Mouse (Mus musculus) MEL (cell line): ENCODE results near the gene Slc22a23. TPM values are rescaled to one million over a fixed set of nuclear protein-coding genes. Genes with fewer than 3 reads are reported as not detected.

Experiments
- DNase-seq: peaks from one replicate; pipeline ENCODE4 v3.0.0; 2011; ENCODE audit warnings: low read depth, low spot score
- H3K27ac ChIP-seq: 2 replicates; pipeline ENCODE4 v1.5.1; 2012; ENCODE audit warnings: low read depth, mild to moderate bottlenecking, control low read depth, low read length, moderate library complexity; ENCODE audit not compliant: control insufficient read depth
- H3K27me3 ChIP-seq, 2 experiments: fragments of 150-350 bp in 1 of 2; sonication (generic) in 1 of 2; 2 replicates each; pipeline ENCODE4 v1.6.1; 2012; ENCODE audit warnings: low read length in 2 of 2, mild to moderate bottlenecking in 2 of 2, improper control_type of control experiment in 1 of 2, moderate library complexity in 1 of 2; ENCODE audit not compliant: insufficient read depth in 2 of 2, control insufficient read depth in 1 of 2
- H3K36me3 ChIP-seq, 2 experiments: 2 replicates each; pipeline ENCODE4 v1.6.1; 2012 to 2014; ENCODE audit warnings: low read length in 2 of 2, improper control_type of control experiment in 1 of 2, inconsistent platforms in 1 of 2, mild to moderate bottlenecking in 1 of 2; ENCODE audit not compliant: insufficient read depth in 2 of 2, control insufficient read depth in 1 of 2
- H3K4me1 ChIP-seq, 2 experiments: fragments of 150-350 bp in 1 of 2; sonication (generic) in 1 of 2; 2 replicates each; pipeline ENCODE4 v1.6.1; 2012; ENCODE audit warnings: low read length in 2 of 2, improper control_type of control experiment in 1 of 2, mild to moderate bottlenecking in 1 of 2; ENCODE audit not compliant: insufficient read depth in 2 of 2, control insufficient read depth in 1 of 2
- H3K4me3 ChIP-seq, 2 experiments: fragments of 150-350 bp in 1 of 2; sonication (generic) in 1 of 2; 2 replicates each; pipeline ENCODE4 v1.5.1; 2012; ENCODE audit warnings: low read depth in 2 of 2, low read length in 2 of 2, mild to moderate bottlenecking in 2 of 2, moderate library complexity in 2 of 2, control low read depth in 1 of 2, improper control_type of control experiment in 1 of 2; ENCODE audit not compliant: control insufficient read depth in 1 of 2, insufficient read depth in 1 of 2
- H3K79me2 ChIP-seq: 2 replicates; pipeline ENCODE4 v1.6.1; 2012; ENCODE audit warnings: mild to moderate bottlenecking, low read length, moderate library complexity; ENCODE audit not compliant: control insufficient read depth, poor library complexity, insufficient read depth
- H3K9ac ChIP-seq: 2 replicates; pipeline ENCODE4 v1.6.1; 2012; ENCODE audit warnings: low read depth, mild to moderate bottlenecking, control low read depth, low read length, moderate library complexity; ENCODE audit not compliant: control insufficient read depth, poor library complexity, severe bottlenecking
- H3K9me3 ChIP-seq: fragments of 150-350 bp; sonication (generic); replicated peaks from 2 replicates; pipeline ENCODE4 v1.6.1; 2012; ENCODE audit warnings: mild to moderate bottlenecking, low read length, improper control_type of control experiment, moderate library complexity; ENCODE audit not compliant: insufficient read depth
- CHD2 ChIP-seq: IDR thresholded peaks from 2 replicates; pipeline ENCODE4 v1.6.1; 2011; ENCODE audit warnings: low read length, improper control_type of control experiment
- CTCF ChIP-seq, 3 experiments: IDR thresholded peaks in 2 of 3; conservative IDR thresholded peaks in 1 of 3; 2 replicates each; pipeline ENCODE4 v1.5.1; 2011 to 2012; ENCODE audit warnings: low read length in 3 of 3, low read depth in 2 of 3, mild to moderate bottlenecking in 2 of 3, improper control_type of control experiment in 1 of 3, inconsistent platforms in 1 of 3, mixed read lengths in 1 of 3, moderate library complexity in 1 of 3; ENCODE audit not compliant: control insufficient read depth in 1 of 3, insufficient read depth in 1 of 3, poor library complexity in 1 of 3, severe bottlenecking in 1 of 3
- E2F4 ChIP-seq: IDR thresholded peaks from 2 replicates; pipeline ENCODE4 v1.6.1; 2011; ENCODE audit warnings: low read depth, low read length, improper control_type of control experiment, borderline replicate concordance
- ELF1 ChIP-seq: IDR thresholded peaks from 2 replicates; pipeline ENCODE4 v1.6.1; 2014; ENCODE audit warnings: low read depth, mild to moderate bottlenecking, inconsistent platforms, low read length, improper control_type of control experiment, moderate library complexity
- EP300 ChIP-seq, 2 experiments: IDR thresholded peaks; 2 replicates each; pipeline ENCODE4 v1.6.1; 2011; ENCODE audit warnings: improper control_type of control experiment in 2 of 2, low read length in 2 of 2, low read depth in 1 of 2, mild to moderate bottlenecking in 1 of 2
- ETS1 ChIP-seq: IDR thresholded peaks from 2 replicates; pipeline ENCODE4 v1.6.1; 2012; ENCODE audit warnings: low read depth, mild to moderate bottlenecking, inconsistent platforms, low read length, improper control_type of control experiment, moderate library complexity
- GATA1 ChIP-seq: IDR thresholded peaks from 2 replicates; pipeline ENCODE4 v1.6.1; 2011; ENCODE audit warnings: low read depth, low read length, improper control_type of control experiment
- HCFC1 ChIP-seq: IDR thresholded peaks from 2 replicates; pipeline ENCODE4 v1.6.1; 2012; ENCODE audit warnings: low read depth, mild to moderate bottlenecking, inconsistent platforms, low read length, improper control_type of control experiment, moderate library complexity
- KAT2A ChIP-seq: conservative IDR thresholded peaks from 2 replicates; pipeline ENCODE4 v1.6.1; 2012; ENCODE audit warnings: low read depth, low read length, improper control_type of control experiment, inconsistent platforms
- MAFK ChIP-seq: IDR thresholded peaks from 2 replicates; pipeline ENCODE4 v1.6.1; 2011; ENCODE audit warnings: low read depth, mild to moderate bottlenecking, low read length, improper control_type of control experiment, borderline replicate concordance
- MAZ ChIP-seq: IDR thresholded peaks from 2 replicates; pipeline ENCODE4 v1.6.1; 2012; ENCODE audit warnings: low read depth, mild to moderate bottlenecking, inconsistent platforms, low read length, improper control_type of control experiment
- MXI1 ChIP-seq: IDR thresholded peaks from 2 replicates; pipeline ENCODE4 v1.6.1; 2011; ENCODE audit warnings: mild to moderate bottlenecking, low read depth, low read length, improper control_type of control experiment
- MYB ChIP-seq: IDR thresholded peaks from 2 replicates; pipeline ENCODE4 v1.6.1; 2011; ENCODE audit warnings: mild to moderate bottlenecking, low read depth, low read length, improper control_type of control experiment
- MYC ChIP-seq: IDR thresholded peaks from 2 replicates; pipeline ENCODE4 v1.6.1; 2011; ENCODE audit warnings: low read depth, mild to moderate bottlenecking, low read length, improper control_type of control experiment, moderate library complexity
- NELFE ChIP-seq: IDR thresholded peaks from 2 replicates; pipeline ENCODE4 v1.6.1; 2011; ENCODE audit warnings: low read depth, low read length, improper control_type of control experiment
- NRF1 ChIP-seq: IDR thresholded peaks from 2 replicates; pipeline ENCODE4 v1.6.1; 2014; ENCODE audit warnings: low read depth, mild to moderate bottlenecking, inconsistent platforms, low read length, improper control_type of control experiment, moderate library complexity; ENCODE audit not compliant: poor library complexity, insufficient read depth, severe bottlenecking
- POLR2A ChIP-seq, 2 experiments: IDR thresholded peaks; 2 replicates each; pipeline ENCODE4 v1.6.1; 2011 to 2012; ENCODE audit warnings: low read length in 2 of 2, mild to moderate bottlenecking in 2 of 2, control low read depth in 1 of 2, improper control_type of control experiment in 1 of 2, low read depth in 1 of 2, moderate library complexity in 1 of 2; ENCODE audit not compliant: control insufficient read depth in 1 of 2, insufficient read depth in 1 of 2, poor library complexity in 1 of 2
- POLR2AphosphoS5 ChIP-seq: IDR thresholded peaks from 2 replicates; pipeline ENCODE4 v1.6.1; 2012; ENCODE audit warnings: low read depth, borderline replicate concordance, mild to moderate bottlenecking, inconsistent platforms, low read length, moderate library complexity, mixed read lengths
- RAD21 ChIP-seq: IDR thresholded peaks from 2 replicates; pipeline ENCODE4 v1.6.1; 2011; ENCODE audit warnings: mild to moderate bottlenecking, low read depth, low read length, improper control_type of control experiment
- RCOR1 ChIP-seq: IDR thresholded peaks from 2 replicates; pipeline ENCODE4 v1.6.1; 2012; ENCODE audit warnings: low read depth, mild to moderate bottlenecking, inconsistent platforms, low read length, improper control_type of control experiment
- SIN3A ChIP-seq: IDR thresholded peaks from 2 replicates; pipeline ENCODE4 v1.6.1; 2012; ENCODE audit warnings: low read length, improper control_type of control experiment, inconsistent platforms
- SMC3 ChIP-seq: IDR thresholded peaks from 2 replicates; pipeline ENCODE4 v1.6.1; 2011; ENCODE audit warnings: low read depth, low read length, improper control_type of control experiment
- TAL1 ChIP-seq: IDR thresholded peaks from 2 replicates; pipeline ENCODE4 v1.6.1; 2012; ENCODE audit warnings: mild to moderate bottlenecking, inconsistent platforms, low read length, moderate library complexity, mixed read lengths
- TCF12 ChIP-seq: IDR thresholded peaks from 2 replicates; pipeline ENCODE4 v1.6.1; 2014; ENCODE audit warnings: low read depth, mild to moderate bottlenecking, inconsistent platforms, low read length, improper control_type of control experiment, moderate library complexity
- UBTF ChIP-seq: IDR thresholded peaks from 2 replicates; pipeline ENCODE4 v1.6.1; 2012; ENCODE audit warnings: low read depth, mild to moderate bottlenecking, inconsistent platforms, low read length, improper control_type of control experiment, moderate library complexity, borderline replicate concordance; ENCODE audit not compliant: insufficient read depth
- USF2 ChIP-seq, 2 experiments: IDR thresholded peaks; 2 replicates each; pipeline ENCODE4 v1.6.1; 2011 to 2012; ENCODE audit warnings: improper control_type of control experiment in 2 of 2, low read length in 2 of 2, borderline replicate concordance in 1 of 2, inconsistent platforms in 1 of 2, low read depth in 1 of 2, mild to moderate bottlenecking in 1 of 2; ENCODE audit not compliant: insufficient read depth in 1 of 2
- ZKSCAN1 ChIP-seq: IDR thresholded peaks from 2 replicates; pipeline ENCODE4 v1.6.1; 2012; ENCODE audit warnings: low read depth, mild to moderate bottlenecking, inconsistent platforms, low read length, improper control_type of control experiment, moderate library complexity
- ZNF384 ChIP-seq: IDR thresholded peaks from 2 replicates; pipeline ENCODE4 v1.6.1; 2012; ENCODE audit warnings: low read depth, mild to moderate bottlenecking, inconsistent platforms, low read length, improper control_type of control experiment
- polyA plus RNA-seq, 2 experiments: library from polyadenylated mRNA; stranded (reverse) in 1 of 2; unstranded in 1 of 2; fragments of >175 nt in 1 of 2; fragments of >200 nt in 1 of 2; gene quantifications; 2 replicates each; pipeline versions ENCODE4 v1.2.1 to v1.2.4; 2012; ENCODE audit warnings: low replicate concordance in 2 of 2, low read depth in 1 of 2; ENCODE audit not compliant: insufficient read length in 2 of 2, insufficient read depth in 1 of 2, missing spikeins in 1 of 2
- total RNA-seq: library from RNA; depleted of rRNA; stranded (reverse); fragments of 300-350 nt; gene quantifications from 2 replicates; pipeline ENCODE4 v1.2.3, GENCODE M21; 2012

Gene Slc22a23
- total and polyA plus RNA-seq, 3 experiments = 22.2 to 24.3 TPM; not detected in 1

GRCm38 (mm10) chr13:34143389-34143788, 201.6 kb downstream of the Slc22a23 start:
- no peak overlapping the region for H3K9ac ChIP-seq
- no peaks in the 10 kb centered on the region for H3K36me3 ChIP-seq
- H3K27ac ChIP-seq = no peak overlapping the region
- no peaks in the 10 kb centered on the region for H3K79me2 ChIP-seq
- no peaks in the 10 kb centered on the region for H3K9me3 ChIP-seq
- 0 out of 4 replicates have a peak, but pooled peaks cover 0 to 2% of the 10 kb centered on the region in 2 experiments for H3K27me3 ChIP-seq
- no peak for DNase-seq
- no peak for TF ChIP-seq KAT2A
- TF ChIP-seq MYB = no peak
- no peak for TF ChIP-seq TAL1
- TF ChIP-seq EP300 (IDR thresholded peaks at IDR 0.05; ENCODE audit: low read depth in 1 of 2, low read length in 2 of 2) = no peak
- TF ChIP-seq RCOR1 = no peak
- no peak for TF ChIP-seq ZKSCAN1
- no peak for TF ChIP-seq SIN3A
- no peak for TF ChIP-seq ZNF384
- no peak for TF ChIP-seq HCFC1
- no peak for TF ChIP-seq RAD21
- TF ChIP-seq MAZ = no peak
- no peak for TF ChIP-seq UBTF
- TF ChIP-seq MXI1 = no peak
- TF ChIP-seq POLR2A (IDR thresholded peaks at IDR 0.05; ENCODE audit: control insufficient read depth in 1 of 2, insufficient read depth in 1 of 2, low read depth in 1 of 2, low read length in 2 of 2, poor library complexity in 1 of 2) = no peak
- TF ChIP-seq MAFK = no peak
- no peak for TF ChIP-seq CHD2
- no peak for TF ChIP-seq TCF12
- no peak for TF ChIP-seq E2F4
- no peak for TF ChIP-seq SMC3
- no peaks in the 10 kb centered on the region for H3K4me1 ChIP-seq
- H3K4me3 ChIP-seq = no peak overlapping the region

- TF ChIP-seq HCFC1 = no peak
- TF ChIP-seq USF2 (IDR thresholded peaks at IDR 0.05; ENCODE audit: borderline replicate concordance in 1 of 2, insufficient read depth in 1 of 2, low read depth in 1 of 2, low read length in 2 of 2) = no peak
- TF ChIP-seq ELF1 = no peak
- no peak for TF ChIP-seq MYC
- no peak for TF ChIP-seq POLR2A (IDR thresholded peaks at IDR 0.05; ENCODE audit: control insufficient read depth in 1 of 2, insufficient read depth in 1 of 2, low read depth in 1 of 2, low read length in 2 of 2, poor library complexity in 1 of 2)
- no peak for TF ChIP-seq POLR2AphosphoS5
- TF ChIP-seq MAFK = no peak
- no peak for TF ChIP-seq MYB
- TF ChIP-seq NRF1 = no peak
- TF ChIP-seq CTCF (IDR thresholded peaks at IDR 0.05 in 2 of 3, conservative IDR thresholded peaks at IDR 0.05 in 1 of 3; ENCODE audit: control insufficient read depth in 1 of 3, insufficient read depth in 1 of 3, low read depth in 2 of 3, low read length in 3 of 3, poor library complexity in 1 of 3, severe bottlenecking in 1 of 3) = no peak
- no peak for TF ChIP-seq SMC3
- TF ChIP-seq NELFE = no peak
- no peak for TF ChIP-seq ETS1
- TF ChIP-seq GATA1 = no peak
- no peak for TF ChIP-seq KAT2A
- no peak for TF ChIP-seq ZNF384
- H3K4me3 ChIP-seq = no peak overlapping the region
- H3K4me1 ChIP-seq = no peaks in the 10 kb centered on the region
- H3K27me3 ChIP-seq = no peaks in the 10 kb centered on the region
- H3K79me2 ChIP-seq = no peaks in the 10 kb centered on the region
- H3K27ac ChIP-seq = no peak overlapping the region
- H3K9me3 ChIP-seq = no peaks in the 10 kb centered on the region
- DNase-seq = no peak
- H3K36me3 ChIP-seq = peaks cover 0 to 4% of the 10 kb centered on the region in 2 experiments; a peak in 1 of 4 replicates
- no peak overlapping the region for H3K9ac ChIP-seq
Observed at GRCm38 (mm10) chr13:34136605-34137004, 208.4 kb downstream of the Slc22a23 start.
